Mouse (Mus musculus) retina, adult 2 months (tissue): ENCODE measurements around the gene Hspb9.

Experiments
- DNase-seq: peaks from one replicate; pipeline ENCODE4 v3.0.0-alpha.2; 2012; ENCODE audit warnings: low read depth, low spot score

Gene Hspb9

GRCm38 (mm10) chr11:100705095-100705747 is 8.4 kb upstream of the Hspb9 start:
- DNase-seq = no peak

- DNase-seq = no peak
Measured at GRCm38 (mm10) chr11:100709201-100709810, 4.3 kb upstream of the Hspb9 start.

GRCm38 (mm10) chr11:100710528-100710927 is 3.1 kb upstream of the Hspb9 start:
- DNase-seq = no peak

- DNase-seq = no peak
Measured at GRCm38 (mm10) chr11:100710977-100711376, 2.7 kb upstream of the Hspb9 start.

- peak; percentile 64 for DNase-seq
Measured at GRCm38 (mm10) chr11:100711783-100712615, 1.7 kb upstream of the Hspb9 start, which contains the start of gene Kat2a. TSS of gene Kat2a (minus strand) at chr11:100712465.

GRCm38 (mm10) chr11:100713174-100713573 is 476 bp upstream of the Hspb9 start:
- DNase-seq = no peak

GRCm38 (mm10) chr11:100714534-100714915 is 875 bp downstream of the Hspb9 start:
- peak; percentile 45 for DNase-seq

GRCm38 (mm10) chr11:100714948-100715347 is 1.3 kb downstream of the Hspb9 start:
- no peak for DNase-seq

GRCm38 (mm10) chr11:100716649-100717048 is 3.0 kb downstream of the Hspb9 start:
- DNase-seq = no peak

GRCm38 (mm10) chr11:100718462-100718861 is 4.8 kb downstream of the Hspb9 start:
- DNase-seq = no peak

- no peak for DNase-seq
Measured at GRCm38 (mm10) chr11:100718866-100719265, 5.2 kb downstream of the Hspb9 start.

- no peak for DNase-seq
Measured at GRCm38 (mm10) chr11:100719312-100719711, 5.7 kb downstream of the Hspb9 start.

GRCm38 (mm10) chr11:100719893-100720292 is 6.2 kb downstream of the Hspb9 start:
- no peak for DNase-seq

GRCm38 (mm10) chr11:100720345-100720744 is 6.7 kb downstream of the Hspb9 start:
- no peak for DNase-seq

GRCm38 (mm10) chr11:100721254-100721653 is 7.6 kb downstream of the Hspb9 start:
- no peak for DNase-seq

- DNase-seq = no peak
Measured at GRCm38 (mm10) chr11:100721776-100722492, 8.3 kb downstream of the Hspb9 start.

- DNase-seq = no peak
Measured at GRCm38 (mm10) chr11:100722493-100723028, 8.9 kb downstream of the Hspb9 start.

GRCm38 (mm10) chr11:100724919-100725512 is 11.4 kb downstream of the Hspb9 start:
- no peak for DNase-seq

- no peak for DNase-seq
Measured at GRCm38 (mm10) chr11:100727201-100727600, 13.6 kb downstream of the Hspb9 start.

GRCm38 (mm10) chr11:100728601-100729000 is 15.0 kb downstream of the Hspb9 start:
- DNase-seq = no peak

- DNase-seq = no peak
Measured at GRCm38 (mm10) chr11:100729976-100730375, 16.3 kb downstream of the Hspb9 start.
